In genomic region chr3:153513501-153514060, GRCm38 (mm10) we compare ENCODE assay signal across 23 mouse cellular contexts.
DNase-seq lines count a peak whose midpoint lies in the region; ATAC-seq and TF ChIP-seq lines count a peak whose summit lies in the region.
"Had no signal": no experiment of that assay in that cellular context is flagged by ENCODE, and none has a peak within 500 bp of the region (broad histone marks: within the 10 kb centered on the region; RNA-seq: fewer than 3 reads in every experiment).

No protein-coding gene starts in this region.

- POLR2A ChIA-PET in Patski (lab: Charles Lee) = interaction anchor here (0.7 kb wide), 1 partner anchor 8 kb away, joined by 3 read pairs; no protein-coding TSS in a partner anchor

- TF ChIP-seq CTCF in layer of hippocampus, adult 2 months (conservative IDR thresholded peaks at IDR 0.05) = no peak
- no peak for TF ChIP-seq CTCF in Patski (IDR thresholded peaks at IDR 0.05)

- ATAC-seq in embryonic facial prominence, embryonic 14.5 days (ENCODE audit: low read depth) = no peak; the same call in 1 of the 2 replicates
- ATAC-seq in lung, embryonic 16.5 days (ENCODE audit: low read depth) = peak; percentile 34; the same call in 1 of the 2 replicates
- peak; percentile 88 for ATAC-seq in Patski
- ATAC-seq: forebrain, embryonic 13.5 days; forebrain, postnatal 0 days had no signal

- peak; percentile 43 for DNase-seq in embryonic facial prominence, embryonic 14.5 days (ENCODE audit: low spot score)
- no peak for DNase-seq in embryonic facial prominence, embryonic 10.5 days (ENCODE audit: low spot score)
- no peak for DNase-seq in layer of hippocampus, adult 2 months (ENCODE audit: low spot score in 2 of 2)
- no peak for DNase-seq in layer of hippocampus, postnatal 14 days (ENCODE audit: low spot score in 2 of 2)
- DNase-seq in lung, postnatal 14 days = no peak
- peak; percentile 71 for DNase-seq in Patski (ENCODE audit: low read depth, low spot score)
- DNase-seq in T-cell, adult 2 months (ENCODE audit: low spot score) = no peak
- DNase-seq: adrenal gland, postnatal 10 days; adrenal gland, postnatal 36 days; cerebellum, adult 18-20 months; cerebellum, adult 9-10 months; cerebellum, postnatal 14 days; forebrain, postnatal 0 days; gastrocnemius, adult 2 months; gastrocnemius, postnatal 14 days; heart, adult 11 months had no signal

- no peak overlapping the region for H3K9ac ChIP-seq in embryonic facial prominence, embryonic 14.5 days (ENCODE audit: low read depth, low read length)
- H3K9ac ChIP-seq in lung, embryonic 16.5 days (ENCODE audit: low read length) = no peak overlapping the region
- H3K9ac ChIP-seq: embryonic facial prominence, embryonic 13.5 days; forebrain, embryonic 13.5 days; forebrain, postnatal 0 days; hindbrain, embryonic 12.5 days; hindbrain, embryonic 15.5 days had no signal

- no peaks in the 10 kb centered on the region for H3K36me3 ChIP-seq in embryonic facial prominence, embryonic 14.5 days (ENCODE audit: control insufficient read depth, insufficient read depth, low read length)
- H3K36me3 ChIP-seq in embryonic facial prominence, embryonic 10.5 days (replicated peaks) = 0 out of 2 replicates have a peak, but pooled peaks cover 1% of the 10 kb centered on the region
- H3K36me3 ChIP-seq in lung, embryonic 16.5 days (ENCODE audit: control insufficient read depth, insufficient read depth, low read length) = no peaks in the 10 kb centered on the region
- H3K36me3 ChIP-seq: forebrain, embryonic 10.5 days; hindbrain, embryonic 12.5 days; hindbrain, embryonic 15.5 days had no signal

- in situ Hi-C loops in Patski (cut with MboI; ENCODE audit: low pct_unique_long_range_greater_than_20kb) = no loop called here

- no peak overlapping the region for H3K27ac ChIP-seq in embryonic facial prominence, embryonic 14.5 days (replicated peaks; ENCODE audit: low read depth, low read length)
- no peak overlapping the region for H3K27ac ChIP-seq in embryonic facial prominence, embryonic 10.5 days (replicated peaks)
- peak overlapping the region; percentile 19; the same call in 1 of the 2 replicates for H3K27ac ChIP-seq in layer of hippocampus, adult 2 months
- H3K27ac ChIP-seq in lung, embryonic 16.5 days (ENCODE audit: low read length) = no peak overlapping the region
- H3K27ac ChIP-seq: embryonic facial prominence, embryonic 13.5 days; forebrain, embryonic 10.5 days; forebrain, embryonic 13.5 days; gastrocnemius, adult 2 months; hindbrain, embryonic 12.5 days; hindbrain, embryonic 15.5 days had no signal

- no peaks in the 10 kb centered on the region for H3K27me3 ChIP-seq in embryonic facial prominence, embryonic 14.5 days (replicated peaks; ENCODE audit: control insufficient read depth, insufficient read depth, low read length)
- H3K27me3 ChIP-seq in embryonic facial prominence, embryonic 10.5 days (replicated peaks; ENCODE audit: low read depth, poor library complexity, severe bottlenecking) = no peaks in the 10 kb centered on the region
- H3K27me3 ChIP-seq in lung, embryonic 16.5 days (ENCODE audit: control insufficient read depth, insufficient read depth, low read depth, low read length) = no peaks in the 10 kb centered on the region
- no peaks in the 10 kb centered on the region for H3K27me3 ChIP-seq in Patski
- H3K27me3 ChIP-seq: embryonic facial prominence, embryonic 13.5 days; forebrain, embryonic 13.5 days; hindbrain, embryonic 12.5 days; hindbrain, embryonic 15.5 days had no signal

- WGBS in embryonic facial prominence, embryonic 14.5 days = 37% methylated on average over 6 of the region's 6 CpGs
- WGBS in embryonic facial prominence, embryonic 10.5 days = 77% methylated on average over 6 of the region's 6 CpGs
- WGBS in lung, embryonic 16.5 days = 36% methylated on average over 6 of the region's 6 CpGs

- CTCF ChIA-PET in Patski (lab: Charles Lee) = interaction anchor here (0.7 to 5.6 kb wide), 8 partner anchors 10 to 730 kb away, joined by 3 to 40 read pairs (median 3); no protein-coding TSS in a partner anchor

- H3K4me1 ChIP-seq in embryonic facial prominence, embryonic 14.5 days (ENCODE audit: control insufficient read depth, insufficient read depth, low read length) = peaks cover 10% of the 10 kb centered on the region; the same call in 1 of the 2 replicates
- H3K4me1 ChIP-seq in embryonic facial prominence, embryonic 10.5 days = peaks cover 53% of the 10 kb centered on the region
- peaks cover 2% of the 10 kb centered on the region; the same call in 1 of the 2 replicates for H3K4me1 ChIP-seq in lung, embryonic 16.5 days (replicated peaks; ENCODE audit: control insufficient read depth, insufficient read depth, low read length)
- H3K4me1 ChIP-seq: forebrain, embryonic 13.5 days had no signal

- no peaks in the 10 kb centered on the region for H3K9me3 ChIP-seq in embryonic facial prominence, embryonic 14.5 days (ENCODE audit: control insufficient read depth, low read length)
- peaks cover 6% of the 10 kb centered on the region; the same call in 1 of the 2 replicates for H3K9me3 ChIP-seq in embryonic facial prominence, embryonic 10.5 days
- no peaks in the 10 kb centered on the region for H3K9me3 ChIP-seq in lung, embryonic 16.5 days (ENCODE audit: control insufficient read depth, low read length)
- H3K9me3 ChIP-seq: hindbrain, embryonic 15.5 days had no signal

- H3K4me3 ChIP-seq in embryonic facial prominence, embryonic 14.5 days (ENCODE audit: low read depth, low read length) = no peak overlapping the region
- no peak overlapping the region for H3K4me3 ChIP-seq in embryonic facial prominence, embryonic 10.5 days
- H3K4me3 ChIP-seq in layer of hippocampus, adult 2 months = no peak overlapping the region
- H3K4me3 ChIP-seq in lung, embryonic 16.5 days (ENCODE audit: low read length) = no peak overlapping the region
- H3K4me3 ChIP-seq: embryonic facial prominence, embryonic 13.5 days; forebrain, embryonic 10.5 days; forebrain, embryonic 13.5 days; gastrocnemius, adult 2 months; hindbrain, embryonic 12.5 days; hindbrain, embryonic 15.5 days had no signal

- no peak overlapping the region for H3K4me2 ChIP-seq in embryonic facial prominence, embryonic 14.5 days (ENCODE audit: low read depth, low read length)
- no peak overlapping the region for H3K4me2 ChIP-seq in lung, embryonic 16.5 days (ENCODE audit: low read depth, low read length)
- H3K4me2 ChIP-seq: embryonic facial prominence, embryonic 13.5 days; forebrain, embryonic 13.5 days; heart, embryonic 11.5 days; hindbrain, embryonic 12.5 days; hindbrain, embryonic 15.5 days had no signal

Comparison
In these comparisons a context has a peak if more than half of its experiments do, and no peak if none do; other contexts are left out.
1. DNase-seq: peak in embryonic facial prominence, embryonic 14.5 days (single experiment) and Patski (single experiment); none in embryonic facial prominence, embryonic 10.5 days (single experiment), layer of hippocampus, adult 2 months (0 of 2), layer of hippocampus, postnatal 14 days (0 of 2), lung, postnatal 14 days (single experiment) and T-cell, adult 2 months (single experiment).